Mouse (Mus musculus) layer of hippocampus, adult 18-20 months (tissue): ENCODE measurements around the gene Pitpnc1. TPM values are rescaled to one million over a fixed set of nuclear protein-coding genes. Genes with fewer than 3 reads are reported as not detected.
A peak's percentile ranks its signal among the peaks of the same experiment; 100 is the strongest.

Experiments used
- DNase-seq, 2 experiments: peaks; one replicate each; pipeline ENCODE4 v3.0.0; 2022; ENCODE audit warnings: low spot score in 2 of 2
- total RNA-seq, 2 experiments: library from RNA; stranded (reverse); gene quantifications; 2 replicates each; pipeline ENCODE4 v1.2.3; 2021

The Pitpnc1 gene
- total RNA-seq, 2 experiments from 2014 or later: 46.1 to 48.1 TPM

- no peak for DNase-seq
Measured at GRCm38 (mm10) chr11:107334849-107335484, 135.5 kb downstream of the Pitpnc1 start.

GRCm38 (mm10) chr11:107332905-107333304 lies 137.6 kb downstream of the Pitpnc1 start:
- no peak for DNase-seq

GRCm38 (mm10) chr11:107332332-107332731 lies 138.2 kb downstream of the Pitpnc1 start:
- peak in 1 of 2 experiments; percentile 62 for DNase-seq

- peak; percentile 60 to 87 for DNase-seq
Measured at GRCm38 (mm10) chr11:107331425-107331824, 139.1 kb downstream of the Pitpnc1 start.

- DNase-seq: no peak
Measured at GRCm38 (mm10) chr11:107327326-107327725, 143.2 kb downstream of the Pitpnc1 start.

GRCm38 (mm10) chr11:107325739-107326725 lies 144.5 kb downstream of the Pitpnc1 start:
- DNase-seq: no peak

GRCm38 (mm10) chr11:107325226-107325625 lies 145.3 kb downstream of the Pitpnc1 start:
- no peak for DNase-seq

GRCm38 (mm10) chr11:107323173-107323572 lies 147.3 kb downstream of the Pitpnc1 start:
- no peak for DNase-seq

- no peak for DNase-seq
Measured at GRCm38 (mm10) chr11:107322226-107322625, 148.3 kb downstream of the Pitpnc1 start.

GRCm38 (mm10) chr11:107321819-107322218 lies 148.7 kb downstream of the Pitpnc1 start:
- no peak for DNase-seq

- DNase-seq: no peak
Measured at GRCm38 (mm10) chr11:107319861-107320260, 150.6 kb downstream of the Pitpnc1 start.

- DNase-seq: no peak
Measured at GRCm38 (mm10) chr11:107317653-107318281, 152.7 kb downstream of the Pitpnc1 start.

GRCm38 (mm10) chr11:107315475-107315874 lies 155.0 kb downstream of the Pitpnc1 start:
- DNase-seq: no peak

GRCm38 (mm10) chr11:107310338-107311121 lies 160.0 kb downstream of the Pitpnc1 start:
- no peak for DNase-seq

GRCm38 (mm10) chr11:107306170-107306569 lies 164.3 kb downstream of the Pitpnc1 start:
- DNase-seq: no peak

- no peak for DNase-seq
Measured at GRCm38 (mm10) chr11:107302141-107302540, 168.4 kb downstream of the Pitpnc1 start.

- no peak for DNase-seq
Measured at GRCm38 (mm10) chr11:107300235-107300634, 170.3 kb downstream of the Pitpnc1 start.

GRCm38 (mm10) chr11:107299511-107300120 lies 170.9 kb downstream of the Pitpnc1 start:
- no peak for DNase-seq

GRCm38 (mm10) chr11:107296176-107296575 lies 174.3 kb downstream of the Pitpnc1 start:
- DNase-seq: no peak

GRCm38 (mm10) chr11:107292036-107292435 lies 178.5 kb downstream of the Pitpnc1 start:
- no peak for DNase-seq
